Mouse (Mus musculus) cerebral cortex, adult 2 months (tissue): ENCODE data around the gene Prss29.

ENCODE experiments used
- WGBS: fragments of 180-500 bp; shearing (Covaris S2); methylation state at CpG from one replicate; pipeline ENCODE4 v1.1.7; 2018; 5-methylcytosine and 5-hydroxymethylcytosine counted together

The Prss29 gene

GRCm38 (mm10) chr17:25345462-25345861 is 27.0 kb downstream of the Prss29 start, which contains the start of gene Tpsab1:
Gene Tpsab1 (minus strand): TSS chr17:25345562.
- 86% methylated on average over 4 of the region's 4 CpGs for WGBS

GRCm38 (mm10) chr17:25361291-25361690 is 42.8 kb downstream of the Prss29 start:
- 69% methylated on average over 2 of the region's 2 CpGs for WGBS

DNA sequence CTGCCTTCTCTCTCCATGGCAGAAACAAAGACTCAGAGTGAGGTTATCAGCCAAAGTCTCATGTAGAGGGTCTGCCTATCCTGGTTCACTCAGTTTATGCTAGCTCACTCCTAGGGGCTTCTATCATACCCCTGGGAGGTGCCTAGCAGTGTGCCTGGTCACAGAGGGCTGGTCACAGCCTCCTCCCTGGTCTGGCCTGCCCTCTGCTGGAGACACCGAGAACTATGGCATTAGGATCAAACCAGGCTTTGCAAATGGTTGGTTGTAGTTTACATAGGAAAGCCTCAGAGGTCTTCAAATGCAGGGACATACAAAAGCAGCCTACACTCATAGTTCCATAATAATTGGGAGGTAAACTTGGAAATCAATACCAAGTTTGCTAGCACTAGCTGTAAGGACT is 45.3 kb downstream of the Prss29 start:
- 10% methylated on average over 1 of the region's 1 CpGs for WGBS

GRCm38 (mm10) chr17:25366005-25366404 is 47.6 kb downstream of the Prss29 start, which contains the start of gene Tpsb2:
Gene Tpsb2 (plus strand): TSS chr17:25366305.
- 75% methylated on average over 2 of the region's 2 CpGs for WGBS

DNA sequence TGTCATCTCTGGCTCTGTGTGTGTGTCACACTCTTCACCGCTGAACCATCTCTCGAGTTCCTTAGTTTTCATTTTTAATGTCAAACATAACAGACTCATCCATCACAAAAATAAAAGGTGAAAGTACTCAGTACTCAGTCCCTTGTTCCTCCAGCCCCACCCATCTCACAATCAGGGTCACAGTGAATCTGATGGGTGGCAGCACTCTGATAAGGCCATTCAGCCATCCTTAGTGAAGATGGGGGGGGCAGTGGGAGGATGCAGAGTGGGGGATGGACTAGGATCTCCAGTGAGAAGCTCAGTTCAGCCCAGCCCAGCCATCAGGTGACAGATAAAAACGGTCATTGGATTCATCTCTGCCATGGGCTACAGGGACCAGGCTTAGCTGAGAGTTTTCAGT is 50.5 kb downstream of the Prss29 start, which contains the start of gene Tpsg1:
Gene Tpsg1, plus strand, starts transcription at position 301 of the 400 bp plus-strand sequence.
- WGBS, result 88% methylated on average over 3 of the region's 3 CpGs
